Mouse (Mus musculus) cerebellum, adult 11 months (tissue): Measurements from ENCODE around the gene Rtcb.

ENCODE experiments used
- DNase-seq: peaks from one replicate; pipeline ENCODE4 v3.0.0; 2022

Rtcb gene

DNA sequence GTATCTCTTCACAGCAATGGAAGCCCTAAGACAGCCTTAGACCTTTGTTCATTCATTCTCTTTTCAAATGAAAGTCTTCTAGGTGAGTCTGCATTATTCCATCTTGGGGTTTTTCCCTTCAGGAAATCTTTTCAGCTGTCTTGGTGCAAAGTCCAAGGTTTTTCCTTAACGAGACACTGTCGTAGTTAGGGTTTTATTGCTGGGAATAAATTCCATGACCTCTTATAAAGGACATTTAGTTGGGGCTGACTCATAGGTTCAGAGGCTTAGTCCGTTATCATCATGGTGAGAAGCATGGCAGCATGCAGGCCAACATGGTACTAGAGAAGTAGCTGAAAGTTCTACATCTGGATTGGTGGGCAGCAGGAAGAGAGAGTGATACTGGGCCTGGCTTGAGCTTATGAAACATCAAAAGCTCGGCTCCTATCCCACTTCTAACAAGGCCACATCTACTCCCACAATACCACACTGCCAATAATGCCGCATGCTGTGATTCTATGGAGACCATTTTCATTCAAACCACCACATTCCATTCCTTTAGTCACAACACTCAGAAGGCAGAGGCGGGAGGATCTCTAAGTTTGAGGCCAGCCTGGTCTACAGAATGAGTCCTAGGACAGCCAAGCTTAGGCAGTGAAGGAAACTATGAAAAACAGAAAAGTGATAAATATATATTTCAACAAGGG lies 21.2 kb downstream of the Rtcb start:
- DNase-seq: no peak

DNA sequence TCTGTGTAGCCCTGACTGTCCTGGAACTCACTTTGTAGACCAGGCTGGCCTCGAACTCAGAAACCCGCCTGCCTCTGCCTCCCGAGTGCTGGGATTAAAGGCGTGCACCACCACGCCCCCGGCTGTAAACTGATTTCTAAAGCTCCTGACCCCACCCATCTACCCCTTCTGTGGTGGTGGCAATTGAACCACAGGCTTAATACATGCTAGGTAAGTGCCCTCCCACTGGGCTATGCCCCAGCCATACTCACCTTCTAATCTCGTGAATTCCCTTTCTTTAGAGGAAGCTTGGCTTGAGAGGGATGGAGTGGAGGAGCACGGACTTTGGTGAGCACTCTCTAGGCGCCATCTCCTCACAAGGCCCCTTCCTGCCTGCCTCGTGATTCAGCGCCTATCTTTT lies 27.7 kb downstream of the Rtcb start:
- DNase-seq: no peak

GRCm38 (mm10) chr10:85929208-85929591 lies 28.4 kb downstream of the Rtcb start:
- no peak for DNase-seq

DNA sequence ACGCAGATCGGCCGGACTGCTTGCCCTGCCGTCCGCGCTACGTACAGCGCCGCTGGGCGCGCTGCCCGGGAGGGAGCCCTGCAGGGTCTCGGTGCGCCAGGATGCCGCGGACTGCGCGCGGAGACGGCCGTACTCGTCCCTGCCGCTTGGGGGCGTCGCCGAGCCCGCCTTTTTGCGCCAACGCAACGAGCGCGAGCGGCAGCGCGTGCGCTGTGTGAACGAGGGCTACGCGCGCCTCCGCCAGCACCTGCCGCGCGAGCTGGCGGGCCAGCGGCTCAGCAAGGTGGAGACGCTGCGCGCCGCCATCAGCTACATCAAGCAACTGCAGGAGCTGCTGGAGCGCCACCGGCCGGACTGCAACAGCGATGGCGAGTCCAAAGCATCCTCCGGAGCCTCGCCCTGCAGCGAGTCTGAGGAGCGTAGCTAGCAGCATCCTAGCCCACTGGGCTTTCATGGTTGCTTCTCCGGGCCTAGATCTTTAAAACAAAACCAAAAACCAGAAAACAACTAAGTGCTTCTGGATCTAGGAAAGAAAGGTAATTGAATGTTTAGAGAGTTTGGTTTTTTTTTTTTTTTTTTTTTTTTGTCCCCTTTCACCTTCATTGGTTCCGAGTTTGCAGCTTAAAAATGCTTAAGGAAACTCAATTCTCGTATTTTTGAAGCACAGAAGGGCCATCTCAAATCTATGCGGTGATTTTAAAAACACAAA lies 29.0 kb downstream of the Rtcb start:
- peak; percentile 86 for DNase-seq

DNA sequence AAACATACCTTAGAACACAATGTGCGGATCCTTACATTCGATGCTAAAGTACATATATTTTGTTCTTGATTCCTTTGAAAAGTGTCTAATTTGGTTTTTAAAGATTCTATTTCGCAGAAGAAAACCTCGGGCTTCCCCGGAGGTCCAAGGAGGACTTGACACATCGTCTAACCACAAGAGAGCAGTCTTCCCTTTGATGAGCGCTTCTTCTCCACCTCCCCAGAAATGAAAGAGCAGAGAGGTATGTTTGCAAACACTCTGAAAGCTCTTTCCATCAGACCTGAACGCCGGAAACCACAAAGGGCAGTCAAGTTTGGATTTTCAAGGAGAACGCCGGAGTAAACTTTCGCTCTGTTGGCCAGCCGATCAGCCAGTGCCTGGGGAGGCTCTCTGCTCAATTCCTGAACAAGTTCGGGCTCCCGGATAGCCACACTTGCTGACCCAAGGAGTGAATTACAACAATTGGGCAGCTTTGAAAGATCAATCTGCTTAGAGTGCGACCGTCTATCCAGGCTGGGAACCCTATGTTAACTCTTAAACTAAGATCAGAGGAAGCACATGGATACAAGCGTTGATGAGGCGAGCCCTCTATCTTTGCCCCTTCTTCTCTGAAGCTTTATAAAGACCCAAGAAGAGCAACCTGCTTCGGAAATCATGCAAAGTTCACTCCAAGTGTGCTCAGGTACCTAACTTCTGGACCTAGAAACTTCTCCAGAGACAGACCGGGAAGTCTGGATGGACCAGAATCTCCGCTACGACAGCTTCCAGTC lies 29.8 kb downstream of the Rtcb start, which contains the start of gene Ascl4:
Gene Ascl4 (plus strand): TSS at position 6 of the 770 bp plus-strand sequence.
- no peak for DNase-seq

DNA sequence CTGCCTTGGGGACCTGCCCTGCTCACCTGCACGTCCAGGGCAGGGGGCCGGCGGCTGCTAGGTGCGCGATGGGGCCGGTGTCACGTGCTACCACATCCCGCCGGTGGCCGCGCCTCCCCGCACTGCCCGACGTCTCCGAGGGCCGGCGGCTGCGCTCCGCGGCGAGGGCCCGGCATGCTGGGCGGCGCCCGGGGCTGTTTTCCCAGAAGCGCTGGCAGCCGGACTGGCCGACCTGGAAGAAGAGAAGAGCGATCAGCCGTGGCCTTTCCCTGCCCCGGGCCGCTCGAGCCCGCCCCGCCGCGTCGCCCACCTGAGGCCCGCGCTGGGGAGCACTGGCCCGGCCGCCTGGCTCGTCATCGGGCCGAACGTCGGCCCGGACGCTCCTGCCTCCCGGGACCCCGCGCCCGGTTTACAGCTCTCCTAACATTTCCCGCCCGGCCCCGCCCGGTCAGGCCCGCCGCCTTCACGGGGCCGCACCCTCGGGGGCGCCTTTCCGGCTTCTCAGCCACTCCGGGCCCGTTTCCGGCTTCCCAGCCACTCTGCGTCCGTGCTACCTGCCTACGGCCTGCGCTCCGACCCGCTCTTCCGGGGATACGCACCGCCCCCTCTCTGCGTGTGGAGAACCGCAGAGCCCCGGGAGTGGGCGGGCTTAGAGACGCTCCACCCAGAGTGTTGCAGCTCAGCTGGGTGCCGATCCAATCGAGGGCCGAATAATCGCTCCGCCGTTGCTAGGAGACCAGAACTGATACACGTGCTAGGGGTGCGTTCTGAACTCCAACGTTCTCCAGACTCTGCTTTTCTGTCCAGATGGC lies 40.9 kb downstream of the Rtcb start, which contains the start of gene Prdm4:
Gene Prdm4 (minus strand): TSS at position 645 of the 812 bp plus-strand sequence.
- peak; percentile 94 for DNase-seq
